In genomic region chr12:71104275-71104674, GRCm38 (mm10) we compare ENCODE assay signal across 34 mouse cellular contexts. TPM values are rescaled to one million over a fixed set of nuclear protein-coding genes. Genes with fewer than 3 reads are reported as not detected.
"Had no signal": no experiment of that assay in that cellular context is flagged by ENCODE, and none has a peak within 500 bp of the region (broad histone marks: within the 10 kb centered on the region; RNA-seq: fewer than 3 reads in every experiment).

No protein-coding gene starts in this region.

RNA-seq across cellular contexts. Expression of gene Tomm20l, which starts 7.0 kb away (rescaled TPM):
- total RNA-seq: hematopoietic stem cell, adult 5-6 weeks; hindbrain, postnatal 0 days; layer of hippocampus, adult 18-20 months; layer of hippocampus, adult 2 months; layer of hippocampus, adult 8-10 months; layer of hippocampus, postnatal 10 days; layer of hippocampus, postnatal 14 days; layer of hippocampus, postnatal 25 days; layer of hippocampus, postnatal 36 days; left cerebral cortex, adult 18-20 months; left cerebral cortex, adult 2 months; left cerebral cortex, adult 8-10 months had no signal
- polyA plus RNA-seq: heart, embryonic 12.5 days; heart, embryonic 14.5 days; heart, embryonic 16.5 days; heart, postnatal 0 days; hindbrain, embryonic 10.5 days; hindbrain, embryonic 11.5 days; hindbrain, embryonic 12.5 days; hindbrain, embryonic 13.5 days; hindbrain, embryonic 14.5 days; hindbrain, embryonic 15.5 days; hindbrain, embryonic 16.5 days; inflammation-experienced regulatory T-cells, adult 6 months; intestine, embryonic 14.5 days; intestine, embryonic 15.5 days; intestine, embryonic 16.5 days; intestine, postnatal 0 days; kidney, adult 2 months; kidney, embryonic 14.5 days; kidney, embryonic 15.5 days; kidney, embryonic 16.5 days; kidney, postnatal 0 days; large intestine, adult 2 months had no signal
